Mouse (Mus musculus) lung, adult 2 months (tissue): ENCODE measurements at regions not wholly inside any gene's neighbourhood (a gene's known extent, or its start where the extent isn't known, plus 50 kb on each side); places are given as distances from the start of the nearest gene placed in this dataset.

Experiments
- CTCF ChIP-seq: fragments of 200-500 bp; IDR thresholded peaks from 2 replicates; pipeline ENCODE4 v1.5.1; 2011; ENCODE audit warnings: mild to moderate bottlenecking, low read length, control low read depth; ENCODE audit not compliant: insufficient read depth
- POLR2A ChIP-seq: fragments of 200-500 bp; IDR thresholded peaks from 2 replicates; pipeline ENCODE4 v1.6.1; 2011; ENCODE audit warnings: low read depth, mild to moderate bottlenecking, control low read depth, low read length, borderline replicate concordance; ENCODE audit errors: extremely low read depth

GRCm38 (mm10) chr13:102579638-102580037, 113.7 kb upstream of the Cd180 start:
- TF ChIP-seq POLR2A = no peak
- TF ChIP-seq CTCF = no peak
